Mouse (Mus musculus): ENCODE measurements around the gene Aspg. TPM values are rescaled to one million over a fixed set of nuclear protein-coding genes. Genes with fewer than 3 reads are reported as not detected.
A peak's percentile ranks its signal among the peaks of the same experiment; 100 is the strongest.

Gene Aspg
- polyA plus RNA-seq, 1 experiment: 39.2 TPM

DNA sequence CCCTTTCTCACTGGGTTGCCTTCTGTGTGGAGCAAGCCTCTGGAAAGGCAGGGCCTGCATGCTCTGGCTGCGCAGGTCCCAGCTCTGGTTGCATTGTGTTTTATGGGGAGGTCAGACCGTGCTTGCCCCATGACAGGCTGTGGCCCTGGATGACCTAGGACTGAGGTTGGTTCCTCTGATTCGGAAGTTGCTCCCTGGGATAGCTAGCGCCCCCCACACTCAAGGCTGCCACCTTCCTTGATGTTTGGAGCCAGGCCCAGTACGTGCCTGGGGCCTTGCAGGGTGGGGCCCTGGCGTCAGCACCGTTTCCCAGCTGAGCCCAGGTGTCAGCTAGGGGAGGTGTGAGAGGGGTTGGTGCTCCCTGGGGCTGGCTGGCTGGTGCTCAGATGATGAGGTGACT, 43.5 kb downstream of the Aspg start:
- Histone ChIP-seq H3K4me3 (ENCODE audit: insufficient read depth, low read depth, low read length) (no peak overlapping the region), H3K36me3 (ENCODE audit: control insufficient read depth, insufficient read depth, low read length) (no peaks in the 10 kb centered on the region), H3K27me3 (replicated peaks; ENCODE audit: control insufficient read depth, insufficient read depth, low read length) (no peaks in the 10 kb centered on the region), H3K27ac (ENCODE audit: insufficient read depth, low read depth, low read length) (no peak overlapping the region), H3K4me1 (ENCODE audit: control insufficient read depth, insufficient read depth, low read length) (no peaks in the 10 kb centered on the region; the same call in none of the 2 replicates)
- DNase-seq: no peak
- TF ChIP-seq POLR2A (IDR thresholded peaks at IDR 0.05; ENCODE audit: low read depth, low read length) (no peak), CTCF (conservative IDR thresholded peaks at IDR 0.05; ENCODE audit: insufficient read depth, insufficient read length, low read depth, low read length) (no peak)
- 60% methylated on average over 7 of the region's 7 CpGs for WGBS

DNA sequence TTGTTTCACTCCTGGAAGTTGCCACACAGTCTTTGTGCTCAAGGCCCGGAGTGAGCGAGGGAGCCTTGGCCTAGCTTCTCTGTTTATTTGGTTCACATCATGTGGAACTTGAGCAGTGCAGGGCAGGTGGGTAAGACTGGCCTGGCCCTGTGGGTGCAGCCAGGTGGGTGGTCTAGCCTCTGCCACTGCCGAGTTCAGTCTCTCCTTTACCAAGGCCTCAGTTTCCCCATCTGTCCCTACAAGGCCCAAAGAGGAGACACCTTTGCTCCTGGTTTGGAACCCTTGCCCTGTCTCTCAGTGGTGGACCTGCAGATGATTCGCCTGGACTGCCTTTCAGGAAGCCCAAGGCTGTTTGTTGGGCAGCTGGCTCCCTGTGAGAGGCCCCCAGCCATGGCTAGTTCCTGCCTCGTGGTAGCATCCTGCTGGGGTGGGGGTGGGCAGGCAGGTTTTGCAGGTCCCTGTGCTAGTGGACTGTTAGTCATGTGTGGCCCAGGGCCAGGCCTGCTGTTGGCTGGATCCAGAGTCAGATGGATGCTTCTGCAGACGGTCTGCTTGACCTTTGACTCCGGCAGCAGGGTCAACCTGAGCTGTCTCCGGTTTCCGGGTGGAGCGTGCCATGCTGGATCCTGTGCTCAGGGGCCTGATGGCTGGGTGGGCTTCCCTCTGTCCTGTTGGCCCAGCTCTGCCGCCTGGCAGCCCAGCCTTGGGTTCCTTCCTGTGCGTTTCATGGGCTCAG, 44.9 kb downstream of the Aspg start:
- Histone ChIP-seq H3K36me3 (ENCODE audit: control insufficient read depth, insufficient read depth, low read length) (no peaks in the 10 kb centered on the region), H3K27me3 (replicated peaks; ENCODE audit: control insufficient read depth, insufficient read depth, low read length) (no peaks in the 10 kb centered on the region), H3K4me1 (ENCODE audit: control insufficient read depth, insufficient read depth, low read length) (peaks cover 12% of the 10 kb centered on the region), H3K4me3 (ENCODE audit: insufficient read depth, low read depth, low read length) (no peak overlapping the region), H3K27ac (ENCODE audit: insufficient read depth, low read depth, low read length) (no peak overlapping the region)
- peak; percentile 91 for DNase-seq
- WGBS: 47% methylated on average over 12 of the region's 12 CpGs
- TF ChIP-seq POLR2A (IDR thresholded peaks at IDR 0.05; ENCODE audit: low read depth, low read length): no peak
- no peak for TF ChIP-seq CTCF (conservative IDR thresholded peaks at IDR 0.05; ENCODE audit: insufficient read depth, insufficient read length, low read depth, low read length)

DNA sequence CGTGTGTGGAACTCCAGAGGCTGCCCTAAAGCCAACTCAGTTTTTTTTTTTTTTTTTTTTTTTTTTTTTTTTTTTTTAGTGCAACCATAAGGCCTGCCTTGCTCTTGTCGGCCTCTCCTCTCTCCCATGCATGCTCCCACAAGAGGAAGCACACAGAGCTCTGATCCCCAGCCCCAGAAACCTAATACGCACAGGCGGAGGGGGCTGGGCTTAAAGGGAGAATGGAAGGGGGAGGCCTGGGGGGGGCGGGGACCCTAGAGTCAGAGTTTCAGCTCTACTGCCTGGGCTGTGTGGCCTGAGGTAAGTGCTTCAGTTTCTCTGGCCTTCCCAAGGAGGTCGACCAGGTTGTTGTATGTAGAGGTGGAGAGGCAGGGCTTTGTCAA, 45.5 kb downstream of the Aspg start:
- no peak for DNase-seq
- H3K36me3 ChIP-seq (ENCODE audit: control insufficient read depth, insufficient read depth, low read length): no peaks in the 10 kb centered on the region
- H3K27ac ChIP-seq (ENCODE audit: insufficient read depth, low read depth, low read length): no peak overlapping the region
- no peaks in the 10 kb centered on the region for H3K27me3 ChIP-seq (replicated peaks; ENCODE audit: control insufficient read depth, insufficient read depth, low read length)
- WGBS: 72% methylated on average over 6 of the region's 6 CpGs
- peaks cover 14% of the 10 kb centered on the region for H3K4me1 ChIP-seq (ENCODE audit: control insufficient read depth, insufficient read depth, low read length)
- TF ChIP-seq CTCF (conservative IDR thresholded peaks at IDR 0.05; ENCODE audit: insufficient read depth, insufficient read length, low read depth, low read length) (no peak), POLR2A (IDR thresholded peaks at IDR 0.05; ENCODE audit: low read depth, low read length) (no peak)
- H3K4me3 ChIP-seq (ENCODE audit: insufficient read depth, low read depth, low read length): no peak overlapping the region

DNA sequence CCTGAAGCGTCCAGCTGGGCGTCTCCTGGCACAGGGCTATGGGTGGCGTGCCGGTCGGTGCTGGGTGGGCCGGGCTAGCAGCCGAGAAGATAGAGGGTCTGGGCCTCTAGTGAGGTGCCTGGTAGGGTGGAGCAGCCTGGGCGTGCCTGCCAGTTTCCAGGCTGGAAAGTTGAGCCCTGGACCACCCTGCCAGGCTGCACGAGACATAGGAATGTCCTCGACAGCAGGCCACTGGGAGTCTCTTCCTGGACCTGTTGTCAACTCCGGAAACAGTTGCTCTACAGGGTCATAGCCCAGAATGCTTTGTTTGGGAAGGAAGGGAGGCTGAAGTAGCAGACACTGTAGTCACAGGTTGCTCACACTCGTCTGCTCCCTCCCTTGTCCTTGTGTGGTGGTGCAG, 47.1 kb downstream of the Aspg start:
- H3K4me1 ChIP-seq (ENCODE audit: control insufficient read depth, insufficient read depth, low read length): peaks cover 14% of the 10 kb centered on the region
- no peaks in the 10 kb centered on the region for H3K36me3 ChIP-seq (ENCODE audit: control insufficient read depth, insufficient read depth, low read length)
- H3K27me3 ChIP-seq (replicated peaks; ENCODE audit: control insufficient read depth, insufficient read depth, low read length): no peaks in the 10 kb centered on the region
- WGBS: 78% methylated on average over 12 of the region's 12 CpGs
- H3K27ac ChIP-seq (ENCODE audit: insufficient read depth, low read depth, low read length): peak overlapping the region; percentile 51
- TF ChIP-seq CTCF (conservative IDR thresholded peaks at IDR 0.05; ENCODE audit: insufficient read depth, insufficient read length, low read depth, low read length): no peak
- TF ChIP-seq POLR2A (IDR thresholded peaks at IDR 0.05; ENCODE audit: low read depth, low read length): no peak
- peak; percentile 44 for DNase-seq
- no peak overlapping the region for H3K4me3 ChIP-seq (ENCODE audit: insufficient read depth, low read depth, low read length)

DNA sequence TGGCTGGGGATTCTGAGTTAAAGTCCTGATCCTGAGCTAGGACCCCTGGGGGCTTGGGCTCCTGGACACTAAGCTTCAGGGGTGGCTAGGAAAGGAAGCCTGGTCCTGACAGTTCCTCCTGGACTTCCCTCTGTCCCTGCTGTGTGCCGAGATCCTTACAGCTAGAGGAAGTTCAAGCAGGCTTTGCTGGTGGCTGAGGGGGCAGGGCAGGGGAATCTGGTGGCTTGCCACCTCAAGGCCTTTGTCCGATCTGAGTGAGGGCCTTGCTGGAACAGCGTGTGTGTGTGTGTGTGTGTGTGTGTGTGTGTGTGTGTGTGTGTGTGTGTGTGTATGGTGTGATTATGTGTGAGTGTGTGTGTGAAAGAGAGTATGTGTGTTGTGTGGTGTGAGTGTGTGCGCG, 48.0 kb downstream of the Aspg start:
- DNase-seq: no peak
- Histone ChIP-seq H3K4me3 (ENCODE audit: insufficient read depth, low read depth, low read length) (no peak overlapping the region), H3K27ac (ENCODE audit: insufficient read depth, low read depth, low read length) (peak overlapping the region; percentile 15; the same call in 1 of the 2 replicates), H3K4me1 (ENCODE audit: control insufficient read depth, insufficient read depth, low read length) (peaks cover 19% of the 10 kb centered on the region), H3K36me3 (ENCODE audit: control insufficient read depth, insufficient read depth, low read length) (no peaks in the 10 kb centered on the region), H3K27me3 (replicated peaks; ENCODE audit: control insufficient read depth, insufficient read depth, low read length) (no peaks in the 10 kb centered on the region)
- WGBS: 69% methylated on average over 5 of the region's 5 CpGs
- TF ChIP-seq POLR2A (IDR thresholded peaks at IDR 0.05; ENCODE audit: low read depth, low read length) (no peak), CTCF (conservative IDR thresholded peaks at IDR 0.05; ENCODE audit: insufficient read depth, insufficient read length, low read depth, low read length) (no peak)

DNA sequence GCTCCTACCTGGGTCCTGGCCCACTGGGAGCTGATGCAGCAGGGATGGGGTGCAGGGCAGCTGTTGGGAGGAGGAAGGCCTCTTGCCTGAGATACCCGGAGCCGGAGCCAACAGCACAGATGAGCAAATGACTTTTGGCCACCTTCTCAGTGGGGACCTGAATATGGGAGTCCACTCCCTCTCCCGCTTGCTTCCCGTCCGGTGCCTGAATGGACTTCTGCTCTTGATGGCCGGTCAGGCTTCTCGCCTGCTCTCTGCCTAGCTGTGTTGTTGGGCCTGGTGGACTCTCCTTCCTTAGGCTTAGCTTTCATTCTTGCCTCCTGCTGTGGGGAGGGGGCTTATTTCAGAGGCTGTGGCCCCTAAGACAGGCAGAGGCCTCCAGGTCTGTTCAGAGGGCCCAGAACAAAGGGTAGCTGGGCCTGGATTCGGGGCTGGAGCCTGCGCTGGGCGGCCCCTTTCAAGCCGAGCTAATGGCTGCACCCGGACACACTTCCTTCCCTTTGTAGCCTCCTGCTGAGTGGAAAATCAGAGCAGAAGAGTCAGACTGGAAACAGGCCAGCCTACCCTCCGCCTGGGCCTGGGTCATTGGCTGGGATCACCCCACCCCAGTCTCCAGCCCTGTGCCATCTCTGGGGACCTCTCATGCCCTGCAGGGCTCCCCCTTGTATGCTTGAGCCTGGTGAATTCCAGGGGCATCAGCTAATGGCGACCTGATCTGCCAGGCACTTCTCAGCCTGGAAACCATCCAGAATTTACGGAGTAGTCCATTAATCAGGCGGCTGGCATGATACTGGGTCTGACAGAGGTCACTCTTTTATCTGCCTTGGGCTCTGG, 49.0 kb downstream of the Aspg start:
- Histone ChIP-seq H3K4me3 (ENCODE audit: insufficient read depth, low read depth, low read length) (no peak overlapping the region), H3K36me3 (ENCODE audit: control insufficient read depth, insufficient read depth, low read length) (no peaks in the 10 kb centered on the region), H3K27ac (ENCODE audit: insufficient read depth, low read depth, low read length) (peak overlapping the region; percentile 43), H3K4me1 (ENCODE audit: control insufficient read depth, insufficient read depth, low read length) (peaks cover 19% of the 10 kb centered on the region), H3K27me3 (replicated peaks; ENCODE audit: control insufficient read depth, insufficient read depth, low read length) (no peaks in the 10 kb centered on the region)
- peak; percentile 77 for DNase-seq
- WGBS: 55% methylated on average over 16 of the region's 16 CpGs
- TF ChIP-seq POLR2A (IDR thresholded peaks at IDR 0.05; ENCODE audit: low read depth, low read length) (no peak), CTCF (conservative IDR thresholded peaks at IDR 0.05; ENCODE audit: insufficient read depth, insufficient read length, low read depth, low read length) (no peak)

DNA sequence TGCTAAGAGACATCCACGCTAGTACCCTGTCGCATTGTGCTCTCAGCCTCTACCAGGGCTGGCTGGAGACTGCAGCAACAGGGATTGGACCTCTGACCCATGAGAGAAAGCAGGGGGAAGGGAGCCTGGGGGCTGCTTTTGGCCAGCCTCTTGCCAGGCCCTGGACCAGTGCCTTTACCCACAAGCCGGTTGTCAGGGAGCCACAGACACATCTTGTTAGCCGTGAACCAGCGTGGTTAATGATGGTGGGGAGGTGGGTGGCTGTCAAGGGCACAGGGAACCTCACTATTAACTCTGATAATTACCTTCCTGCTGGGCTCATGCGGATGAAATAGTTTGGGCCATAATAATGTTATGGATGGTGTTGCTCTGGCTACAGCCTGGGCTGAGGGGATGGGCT, 50.3 kb downstream of the Aspg start:
- Histone ChIP-seq H3K4me1 (ENCODE audit: control insufficient read depth, insufficient read depth, low read length) (peaks cover 19% of the 10 kb centered on the region), H3K27ac (ENCODE audit: insufficient read depth, low read depth, low read length) (no peak overlapping the region), H3K4me3 (ENCODE audit: insufficient read depth, low read depth, low read length) (no peak overlapping the region), H3K27me3 (replicated peaks; ENCODE audit: control insufficient read depth, insufficient read depth, low read length) (no peaks in the 10 kb centered on the region), H3K36me3 (ENCODE audit: control insufficient read depth, insufficient read depth, low read length) (no peaks in the 10 kb centered on the region)
- DNase-seq: no peak
- TF ChIP-seq POLR2A (IDR thresholded peaks at IDR 0.05; ENCODE audit: low read depth, low read length): no peak
- no peak for TF ChIP-seq CTCF (conservative IDR thresholded peaks at IDR 0.05; ENCODE audit: insufficient read depth, insufficient read length, low read depth, low read length)
- 74% methylated on average over 6 of the region's 6 CpGs for WGBS
